Mouse (Mus musculus) CD4-positive naive resting alpha-beta T cell, adult 76 days (primary cell): ENCODE data around the gene Ppp3r2. TPM values are rescaled to one million over a fixed set of nuclear protein-coding genes. Genes with fewer than 3 reads are reported as not detected.

ENCODE experiments used
- total RNA-seq: library from RNA; stranded (reverse); gene quantifications from one replicate; pipeline ENCODE4 v1.2.4, GENCODE M21; 2023

Ppp3r2 gene
- not detected for total RNA-seq

GRCm38 (mm10) chr4:49681812-49682211, at the start of gene Ppp3r2:
Ppp3r2 (minus strand) TSS chr4:49682024.

GRCm38 (mm10) chr4:49631319-49632138, 50.3 kb downstream of the Ppp3r2 start, which contains the start of gene Rnf20:
Rnf20 (plus strand) TSS chr4:49632006.

Other genes with a start within 250 kb of the Ppp3r2 start
- gene Acnat1, start 208.1 kb downstream of the Ppp3r2 start, total RNA-seq = 1.2 TPM
- gene Baat, start 175.5 kb downstream of the Ppp3r2 start, total RNA-seq = not detected
- 12.7 TPM for gene Mrpl50, start 160.9 kb downstream of the Ppp3r2 start, total RNA-seq
- 2.5 TPM for gene Zfp189, start 160.8 kb downstream of the Ppp3r2 start, total RNA-seq
- gene Aldob, start 132.5 kb downstream of the Ppp3r2 start, total RNA-seq = not detected
- gene Tmem246, start 84.1 kb downstream of the Ppp3r2 start, total RNA-seq = not detected
- 149 TPM for gene Rnf20, start 50.0 kb downstream of the Ppp3r2 start, total RNA-seq
- not detected for gene Grin3a, start 163.7 kb upstream of the Ppp3r2 start, total RNA-seq